Mouse (Mus musculus) olfactory bulb, adult 2 months (tissue): ENCODE data around the gene Vmn1r7. TPM values are rescaled to one million over a fixed set of nuclear protein-coding genes. Genes with fewer than 3 reads are reported as not detected.
"Not testable (repeated sequence)": the region's sequence is repeated elsewhere in the genome, so short reads cannot be mapped to it uniquely, and the experiment has no call there.

ENCODE experiments used
- H3K27ac ChIP-seq: fragments of 200-500 bp; 2 replicates; pipeline ENCODE4 v1.5.1; 2012; ENCODE audit warnings: low read depth, low read length; ENCODE audit not compliant: insufficient read depth
- H3K4me1 ChIP-seq: fragments of 200-500 bp; 2 replicates; pipeline ENCODE4 v1.6.1; 2012; ENCODE audit warnings: low read length; ENCODE audit not compliant: control insufficient read depth, insufficient read depth
- H3K4me3 ChIP-seq: fragments of 200-500 bp; 2 replicates; pipeline ENCODE4 v1.5.1; 2012; ENCODE audit warnings: mild to moderate bottlenecking, low read depth, low read length, moderate library complexity; ENCODE audit not compliant: insufficient read depth
- CTCF ChIP-seq: fragments of 200-500 bp; IDR thresholded peaks from 2 replicates; pipeline ENCODE4 v1.5.1; 2012; ENCODE audit warnings: low read depth, mild to moderate bottlenecking, low read length, moderate library complexity; ENCODE audit not compliant: insufficient read depth
- POLR2A ChIP-seq: fragments of 200-500 bp; IDR thresholded peaks from 2 replicates; pipeline ENCODE4 v1.6.1; 2012; ENCODE audit warnings: mild to moderate bottlenecking, low read depth, low read length, moderate library complexity; ENCODE audit not compliant: insufficient read depth
- WGBS: fragments of 180-500 bp; shearing (Covaris S2); methylation state at CpG from one replicate; pipeline ENCODE4 v1.1.7; 2018; 5-methylcytosine and 5-hydroxymethylcytosine counted together
- polyA plus RNA-seq: library from polyadenylated mRNA; stranded (reverse); fragments of >200 nt; gene quantifications from 2 replicates; pipeline ENCODE4 v1.2.4, GENCODE M21; 2012; ENCODE audit warnings: low replicate concordance; ENCODE audit not compliant: missing spikeins, insufficient read depth, insufficient read length

The Vmn1r7 gene
- polyA plus RNA-seq: not detected in 2 replicates

GRCm38 (mm10) chr6:57025224-57025623 is at the start of gene Vmn1r7:
Vmn1r7 (minus strand) TSS chr6:57025324.
- 83% methylated on average over 2 of the region's 2 CpGs for WGBS
- H3K27ac ChIP-seq, H3K4me3 ChIP-seq, H3K4me1 ChIP-seq: not testable (repeated sequence)

GRCm38 (mm10) chr6:57066487-57066886 is 41.4 kb upstream of the Vmn1r7 start, which contains the start of gene Vmn1r9:
Vmn1r9 (plus strand) TSS chr6:57066787.
- no peaks in the 10 kb centered on the region for H3K4me1 ChIP-seq
- H3K27ac ChIP-seq: no peak within 1 kb of the TSS
- 85% methylated on average over 2 of the region's 2 CpGs for WGBS
- H3K4me3 ChIP-seq: no peak within 1 kb of the TSS
- TF ChIP-seq CTCF: no peak
- TF ChIP-seq POLR2A: no peak

- Histone ChIP-seq H3K4me3 (no peak overlapping the region), H3K4me1 (no peaks in the 10 kb centered on the region), H3K27ac (no peak overlapping the region)
- TF ChIP-seq POLR2A (no peak), CTCF (no peak)
Observed at GRCm38 (mm10) chr6:57063730-57064129, 38.6 kb upstream of the Vmn1r7 start.

DNA sequence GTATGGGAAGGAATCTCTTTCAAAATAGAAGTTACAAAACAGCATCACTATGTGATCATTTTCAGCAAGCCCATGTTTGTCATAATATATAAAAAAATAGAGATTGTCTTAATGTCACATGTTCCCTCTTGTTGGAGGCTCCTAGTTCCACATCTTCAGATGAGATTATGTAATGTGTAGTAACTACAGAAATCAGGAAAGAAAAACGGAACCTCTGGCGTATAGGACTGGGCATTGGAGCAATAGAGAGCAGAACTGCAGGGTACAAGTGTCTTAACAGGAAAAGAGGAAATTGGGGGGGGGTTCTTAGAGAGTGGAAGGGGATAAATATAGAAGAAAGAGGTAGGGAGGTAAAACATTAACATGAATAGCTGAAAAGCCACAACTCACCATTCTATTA is 9.6 kb upstream of the Vmn1r7 start:
- 81% methylated on average over 2 of the region's 2 CpGs for WGBS

DNA sequence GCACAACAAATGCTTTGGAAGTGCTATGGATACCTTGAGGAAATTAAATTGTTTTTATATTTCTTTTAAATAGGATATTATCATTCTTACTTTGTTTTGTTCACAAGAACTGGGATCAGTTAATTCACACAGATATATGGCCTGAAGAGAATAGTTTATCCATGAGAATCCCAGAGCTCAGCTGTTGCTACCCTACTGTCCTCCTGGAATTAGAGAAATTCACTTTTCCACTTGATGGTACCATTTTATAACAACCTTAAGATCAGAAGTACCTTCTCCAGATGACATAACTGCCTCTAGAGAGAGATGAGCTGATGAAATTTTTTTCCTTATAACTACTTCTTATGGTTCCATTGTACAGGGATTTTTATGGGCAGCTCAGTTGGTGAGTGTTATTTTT is 6.9 kb upstream of the Vmn1r7 start, which contains the start of gene Vmn1r8:
Gene Vmn1r8, plus strand, starts transcription at position 301 of the 400 bp plus-strand sequence.
- Histone ChIP-seq H3K4me3 (no peak within 1 kb of the TSS), H3K4me1 (no peaks in the 10 kb centered on the region), H3K27ac (no peak within 1 kb of the TSS)
- TF ChIP-seq POLR2A: no peak
- no peak for TF ChIP-seq CTCF

More for the DNA sequence above, 9.6 kb upstream of the Vmn1r7 start:
- TF ChIP-seq POLR2A (no peak), CTCF (no peak)
- Histone ChIP-seq H3K4me3 (no peak overlapping the region), H3K27ac (no peak overlapping the region), H3K4me1 (no peaks in the 10 kb centered on the region)

- Histone ChIP-seq H3K27ac (no peak within 1 kb of the TSS), H3K4me1 (no peaks in the 10 kb centered on the region), H3K4me3 (no peak within 1 kb of the TSS)
- WGBS: 87% methylated on average over 2 of the region's 2 CpGs
- TF ChIP-seq CTCF: no peak
- TF ChIP-seq POLR2A: no peak
Observed at GRCm38 (mm10) chr6:56996943-56997342, 28.2 kb downstream of the Vmn1r7 start, which contains the start of gene Vmn1r6. Vmn1r6 (plus strand) TSS chr6:56997243.

Other genes with a start within 250 kb of the Vmn1r7 start
- not detected in 2 replicates for gene Kbtbd2, start 227.5 kb downstream of the Vmn1r7 start, polyA plus RNA-seq
- not detected in 2 replicates for gene Fkbp9, start 193.3 kb downstream of the Vmn1r7 start, polyA plus RNA-seq
- gene Nt5c3, start 101.4 kb downstream of the Vmn1r7 start, polyA plus RNA-seq: not detected in 2 replicates
- gene Vmn1r4, start 101.3 kb downstream of the Vmn1r7 start, polyA plus RNA-seq: not detected in 2 replicates
- not detected in 2 replicates for gene Vmn1r5, start 55.1 kb downstream of the Vmn1r7 start, polyA plus RNA-seq
- gene Vmn1r6, start 28.1 kb downstream of the Vmn1r7 start, polyA plus RNA-seq: not detected in 2 replicates
- not detected in 2 replicates for gene Vmn1r8, start 7.0 kb upstream of the Vmn1r7 start, polyA plus RNA-seq
- gene Vmn1r9, start 41.5 kb upstream of the Vmn1r7 start, polyA plus RNA-seq: not detected in 2 replicates
- not detected in 2 replicates for gene Vmn1r10, start 84.1 kb upstream of the Vmn1r7 start, polyA plus RNA-seq
- gene Vmn1r11, start 108.1 kb upstream of the Vmn1r7 start, polyA plus RNA-seq: not detected in 2 replicates
- not detected in 2 replicates for gene Vmn1r12, start 131.6 kb upstream of the Vmn1r7 start, polyA plus RNA-seq
- not detected in 2 replicates for gene Vmn1r13, start 178.0 kb upstream of the Vmn1r7 start, polyA plus RNA-seq
- gene Vmn1r14, start 206.4 kb upstream of the Vmn1r7 start, polyA plus RNA-seq: not detected in 2 replicates
- not detected in 2 replicates for gene Vmn1r15, start 232.6 kb upstream of the Vmn1r7 start, polyA plus RNA-seq